Mouse (Mus musculus) embryonic facial prominence, embryonic 12.5 days (tissue): ENCODE data around the gene Col6a2. TPM values are rescaled to one million over a fixed set of nuclear protein-coding genes. Genes with fewer than 3 reads are reported as not detected.

Experiments used
- ATAC-seq: fragments of 200-750 bp; cut with Nextera tagmentation; 2 replicates; pipeline ENCODE4 v1.8.0; 2017; ENCODE audit not compliant: insufficient number of reproducible peaks, insufficient read depth, low FRiP score, low TSS enrichment
- H3K27ac ChIP-seq: fragments of 300-500 bp; sonication (generic); 2 replicates; pipeline ENCODE4 v1.5.1; 2016; ENCODE audit warnings: mild to moderate bottlenecking
- H3K27me3 ChIP-seq: fragments of 300-500 bp; sonication (generic); 2 replicates; pipeline ENCODE4 v1.6.1; 2016; ENCODE audit warnings: mild to moderate bottlenecking, moderate library complexity
- H3K36me3 ChIP-seq: fragments of 300-500 bp; sonication (generic); 2 replicates; pipeline ENCODE4 v1.6.1; 2016; ENCODE audit warnings: mild to moderate bottlenecking
- H3K4me1 ChIP-seq: fragments of 300-500 bp; sonication (generic); 2 replicates; pipeline ENCODE4 v1.6.1; 2016
- H3K4me2 ChIP-seq: fragments of 300-500 bp; sonication (generic); replicated peaks from 2 replicates; pipeline ENCODE4 v1.6.1; 2016; ENCODE audit warnings: mild to moderate bottlenecking, moderate library complexity
- H3K4me3 ChIP-seq: fragments of 300-500 bp; sonication (generic); 2 replicates; pipeline ENCODE4 v1.5.1; 2016; ENCODE audit warnings: mild to moderate bottlenecking
- H3K9ac ChIP-seq: fragments of 300-500 bp; sonication (generic); 2 replicates; pipeline ENCODE4 v1.6.1; 2016; ENCODE audit warnings: mild to moderate bottlenecking, moderate library complexity
- H3K9me3 ChIP-seq: fragments of 300-500 bp; sonication (generic); 2 replicates; pipeline ENCODE4 v1.6.1; 2016; ENCODE audit warnings: mild to moderate bottlenecking, moderate library complexity
- WGBS: fragments of 180-500 bp; shearing (Covaris S2); methylation state at CpG from one replicate; pipeline ENCODE4 v1.1.7; 2016; 5-methylcytosine and 5-hydroxymethylcytosine counted together
- polyA plus RNA-seq: library from polyadenylated mRNA; unstranded; fragments of >200 nt; fragmentation: Nextera tagmentation; extraction: Ambion mirVana; gene quantifications from 2 replicates; pipeline ENCODE4 v1.2.1, GENCODE M21; 2016

Col6a2 gene
- polyA plus RNA-seq, 1 experiment from 2014 or later: 109 TPM

DNA sequence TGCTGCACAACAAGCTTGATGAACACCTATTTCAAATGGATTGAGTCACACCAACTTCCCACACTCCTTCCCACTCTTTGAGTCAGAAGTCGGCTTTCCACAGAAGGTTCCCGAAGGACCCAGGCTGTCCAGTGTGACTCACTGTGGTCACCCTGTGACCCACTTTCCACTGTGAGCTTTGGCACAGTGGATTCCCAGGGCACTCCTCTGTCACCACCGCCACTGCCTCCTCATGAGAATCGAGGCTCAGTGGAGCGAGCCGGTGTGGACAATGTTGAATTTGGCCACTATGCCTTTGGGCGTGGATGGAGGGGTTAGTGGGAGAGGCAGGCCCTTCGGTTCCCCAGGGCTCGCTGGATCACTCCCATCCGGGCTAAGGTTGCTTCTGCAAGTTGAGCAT lies 25.3 kb upstream of the Col6a2 start:
- H3K4me1 ChIP-seq: peaks cover 8% of the 10 kb centered on the region

DNA sequence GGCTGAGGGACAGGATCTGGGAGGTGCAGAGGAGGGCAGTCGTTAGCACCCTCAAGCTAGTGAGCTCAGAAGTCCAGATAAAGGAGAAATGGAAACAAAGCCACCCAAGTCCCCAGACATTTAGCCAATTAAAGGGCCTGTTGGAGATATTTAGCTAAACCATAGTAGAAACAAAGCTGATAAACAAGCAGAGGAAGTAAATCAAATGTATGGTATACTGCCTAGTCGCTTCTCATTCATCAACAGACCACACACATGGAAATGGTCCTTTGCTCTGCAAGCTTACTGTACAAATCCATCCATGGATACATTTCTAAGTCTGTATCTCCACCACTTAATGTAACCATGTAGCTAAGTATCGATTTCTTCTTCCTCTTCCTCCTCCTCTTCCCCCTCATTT lies 24.0 kb upstream of the Col6a2 start:
- WGBS: 78% methylated on average over 3 of the region's 3 CpGs
- no peak for ATAC-seq
- H3K27ac ChIP-seq: no peak overlapping the region

More for the DNA sequence above, 25.3 kb upstream of the Col6a2 start:
- WGBS: 91% methylated on average over 10 of the region's 10 CpGs
- ATAC-seq: no peak
- no peak overlapping the region for H3K27ac ChIP-seq
- no peaks in the 10 kb centered on the region for H3K36me3 ChIP-seq
- H3K4me3 ChIP-seq: no peak overlapping the region
- H3K27me3 ChIP-seq: no peaks in the 10 kb centered on the region
- H3K9me3 ChIP-seq: no peaks in the 10 kb centered on the region
- no peak overlapping the region for H3K9ac ChIP-seq
- H3K4me2 ChIP-seq: no peak overlapping the region

DNA sequence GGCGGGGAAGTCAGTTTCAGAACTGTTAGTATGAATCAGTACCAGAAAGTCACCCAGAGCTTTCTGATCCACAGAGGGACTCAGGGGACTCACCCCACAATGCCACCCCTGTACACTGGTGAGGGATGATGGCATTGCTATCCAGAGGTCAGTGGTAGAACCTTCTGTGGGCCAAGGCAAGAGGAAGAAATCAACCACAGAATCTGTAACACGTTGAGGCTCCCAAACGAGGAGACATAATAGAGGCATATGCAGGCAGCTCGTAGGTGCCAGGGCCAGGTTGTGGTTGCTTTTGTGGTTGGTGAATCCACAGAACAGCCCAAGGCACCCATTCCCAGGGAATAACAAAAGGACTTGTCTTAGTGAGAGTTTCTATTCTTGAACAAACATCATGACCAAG lies 22.3 kb upstream of the Col6a2 start:
- Histone ChIP-seq H3K9ac (no peak overlapping the region), H3K4me2 (no peak overlapping the region), H3K36me3 (no peaks in the 10 kb centered on the region), H3K4me3 (no peak overlapping the region), H3K27ac (no peak overlapping the region), H3K4me1 (peaks cover 8% of the 10 kb centered on the region; the same call in 1 of the 2 replicates), H3K9me3 (no peaks in the 10 kb centered on the region), H3K27me3 (no peaks in the 10 kb centered on the region)
- WGBS: 82% methylated on average over 4 of the region's 4 CpGs
- ATAC-seq: no peak

More for the DNA sequence above, 24.0 kb upstream of the Col6a2 start:
- Histone ChIP-seq H3K9me3 (no peaks in the 10 kb centered on the region), H3K4me3 (no peak overlapping the region), H3K36me3 (no peaks in the 10 kb centered on the region), H3K4me2 (no peak overlapping the region), H3K4me1 (peaks cover 8% of the 10 kb centered on the region), H3K9ac (no peak overlapping the region), H3K27me3 (no peaks in the 10 kb centered on the region)

DNA sequence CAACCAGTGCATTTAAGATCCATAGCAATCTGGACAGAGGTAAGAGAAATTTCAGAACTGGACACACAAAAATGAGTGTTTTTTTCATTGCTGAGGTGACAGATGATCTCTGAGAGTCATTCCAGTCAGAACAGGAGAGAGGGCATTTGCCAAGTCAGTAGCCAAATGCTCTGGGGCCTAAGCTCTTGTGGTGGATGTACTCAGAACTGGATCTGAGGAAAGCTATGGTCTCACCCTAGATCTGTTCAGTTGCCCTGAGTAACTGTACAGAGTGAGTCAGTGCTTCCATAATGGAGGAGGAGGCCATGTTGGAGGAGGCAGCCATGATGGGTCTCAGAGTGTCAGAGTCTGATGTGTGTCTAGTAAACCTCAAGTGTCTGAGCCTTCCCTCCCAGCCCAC lies 21.6 kb upstream of the Col6a2 start:
- Histone ChIP-seq H3K4me1 (peaks cover 8% of the 10 kb centered on the region; the same call in 1 of the 2 replicates), H3K27ac (no peak overlapping the region), H3K4me3 (no peak overlapping the region), H3K9ac (no peak overlapping the region), H3K9me3 (no peaks in the 10 kb centered on the region), H3K4me2 (no peak overlapping the region), H3K27me3 (no peaks in the 10 kb centered on the region), H3K36me3 (no peaks in the 10 kb centered on the region)
- ATAC-seq: no peak

DNA sequence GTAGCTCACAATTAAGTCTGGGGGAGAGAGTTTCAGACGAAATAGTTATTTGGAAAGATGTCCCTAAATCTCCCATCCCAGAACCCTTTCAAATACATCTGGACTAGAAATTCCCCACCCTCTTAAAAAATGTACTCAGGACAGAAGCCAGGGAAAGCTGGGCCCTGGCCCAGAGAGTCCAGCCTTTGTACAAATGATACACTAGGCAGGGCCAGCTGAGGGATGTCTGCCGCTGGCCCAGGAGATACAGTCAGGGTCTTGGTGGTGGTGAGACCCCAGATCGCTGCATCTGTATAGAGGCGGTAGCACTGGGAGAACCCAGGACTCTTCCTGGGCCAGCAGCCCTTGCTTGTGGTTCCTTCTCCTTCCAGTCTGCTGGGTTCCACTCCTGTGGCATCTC lies 20.6 kb upstream of the Col6a2 start:
- H3K4me2 ChIP-seq: no peak overlapping the region
- WGBS: 90% methylated on average over 4 of the region's 4 CpGs
- no peaks in the 10 kb centered on the region for H3K36me3 ChIP-seq
- ATAC-seq: no peak
- peaks cover 8% of the 10 kb centered on the region; the same call in 1 of the 2 replicates for H3K4me1 ChIP-seq
- H3K4me3 ChIP-seq: no peak overlapping the region
- no peaks in the 10 kb centered on the region for H3K27me3 ChIP-seq
- peak overlapping the region; percentile 73 for H3K27ac ChIP-seq
- H3K9ac ChIP-seq: no peak overlapping the region
- H3K9me3 ChIP-seq: no peaks in the 10 kb centered on the region

DNA sequence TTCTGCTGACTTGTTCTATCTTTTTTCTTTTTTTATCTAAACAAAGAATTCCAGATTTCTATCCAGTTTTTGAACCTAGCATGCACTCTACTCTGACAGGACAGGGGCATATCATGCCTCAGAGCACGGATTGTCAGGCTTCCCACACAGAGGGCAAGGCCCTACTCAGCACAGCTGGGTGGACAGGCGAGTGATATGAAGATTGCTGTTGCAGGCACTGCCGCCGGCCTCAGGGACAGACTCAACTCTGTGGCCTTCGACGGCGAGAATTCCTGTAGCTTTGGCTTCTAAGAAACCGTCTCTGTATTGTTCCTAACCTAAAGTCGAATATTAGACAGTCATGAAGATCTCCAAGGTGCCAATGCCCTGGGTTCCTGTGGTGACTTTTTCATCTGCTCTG lies 20.0 kb upstream of the Col6a2 start:
- 72% methylated on average over 9 of the region's 9 CpGs for WGBS
- H3K36me3 ChIP-seq: no peaks in the 10 kb centered on the region
- peaks cover 8% of the 10 kb centered on the region; the same call in 1 of the 2 replicates for H3K4me1 ChIP-seq
- H3K27ac ChIP-seq: peak overlapping the region; percentile 73
- H3K9ac ChIP-seq: no peak overlapping the region
- H3K9me3 ChIP-seq: no peaks in the 10 kb centered on the region
- no peak overlapping the region for H3K4me2 ChIP-seq
- H3K4me3 ChIP-seq: no peak overlapping the region
- no peak for ATAC-seq
- H3K27me3 ChIP-seq: no peaks in the 10 kb centered on the region

DNA sequence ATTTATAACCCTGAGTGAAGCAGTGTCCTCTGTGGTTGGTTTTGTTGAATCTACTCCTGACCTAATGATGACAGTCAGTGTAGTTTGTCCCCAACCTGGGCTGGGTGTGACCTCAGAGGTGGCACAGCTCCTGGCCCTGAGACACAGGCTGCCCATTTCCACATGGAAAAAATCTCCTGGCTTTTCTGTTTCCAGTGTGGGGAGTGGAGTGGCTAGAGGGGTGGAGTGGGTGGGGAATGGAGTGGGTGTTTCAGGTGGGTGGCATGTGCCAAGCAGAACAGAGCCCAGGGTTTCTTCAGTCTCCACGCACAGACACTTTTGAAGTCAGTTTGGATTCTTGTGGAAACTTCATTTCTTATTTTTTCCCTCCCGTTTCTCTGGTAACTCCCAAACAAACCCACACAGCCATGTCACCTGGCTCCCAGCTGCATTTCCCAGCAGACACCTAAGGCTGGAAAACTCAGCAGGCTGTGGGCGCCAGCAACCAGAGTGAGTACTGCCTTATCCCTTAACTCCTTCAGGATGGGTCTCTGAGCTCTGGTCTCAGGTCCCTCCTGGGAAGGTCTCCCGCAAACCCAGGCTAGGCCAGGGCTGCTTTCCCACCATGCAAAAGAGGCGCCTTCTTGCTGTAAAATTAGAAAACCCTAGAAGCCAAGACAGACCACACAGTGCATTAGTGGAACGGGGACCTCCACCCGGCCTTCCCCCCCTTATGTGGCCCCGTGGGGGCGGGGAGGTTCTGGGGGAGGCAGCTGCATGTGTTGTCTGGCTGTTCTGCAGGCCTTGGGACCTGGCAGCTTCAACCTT lies 19.4 kb upstream of the Col6a2 start:
- Histone ChIP-seq H3K27ac (peak overlapping the region; percentile 73), H3K4me2 (no peak overlapping the region), H3K4me1 (peaks cover 8% of the 10 kb centered on the region; the same call in 1 of the 2 replicates), H3K36me3 (no peaks in the 10 kb centered on the region), H3K4me3 (no peak overlapping the region), H3K27me3 (no peaks in the 10 kb centered on the region), H3K9ac (no peak overlapping the region), H3K9me3 (no peaks in the 10 kb centered on the region)
- 66% methylated on average over 9 of the region's 9 CpGs for WGBS
- ATAC-seq: no peak

DNA sequence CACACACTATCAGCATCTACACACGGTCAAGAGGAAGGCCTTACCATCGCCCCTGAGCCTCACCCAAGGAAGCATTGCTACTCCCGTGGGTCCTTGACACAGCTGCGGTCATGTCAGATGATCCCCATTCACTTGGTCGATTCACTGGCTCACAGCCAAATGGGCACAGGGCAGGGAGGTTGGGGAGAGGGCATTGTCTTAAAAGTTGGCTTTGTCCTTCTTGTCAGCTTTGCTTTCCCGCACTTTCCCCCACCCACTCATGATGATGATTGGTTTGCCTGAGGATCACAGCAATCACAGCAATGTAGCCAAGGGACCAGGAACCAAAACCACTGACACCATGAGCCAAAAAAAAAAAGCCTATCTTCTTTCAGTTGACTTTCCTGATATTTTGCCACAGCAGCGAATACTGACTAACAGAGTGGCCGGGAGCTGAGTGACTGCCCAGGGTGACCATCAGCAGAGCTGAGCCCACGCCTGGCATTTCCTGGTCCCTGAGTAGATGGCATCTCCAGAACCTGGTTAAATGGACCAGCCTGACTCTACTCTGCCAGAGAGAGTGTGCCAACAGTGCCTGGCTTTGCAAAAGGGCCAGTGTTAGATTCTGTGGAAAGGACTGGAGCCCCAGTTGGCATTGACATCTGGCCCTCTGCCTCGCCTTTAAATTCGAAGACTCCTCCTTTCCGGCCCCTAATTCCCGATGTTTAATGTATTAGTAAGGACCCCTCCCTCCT lies 18.6 kb upstream of the Col6a2 start:
- Histone ChIP-seq H3K27ac (peak overlapping the region; percentile 73; the same call in 1 of the 2 replicates), H3K9me3 (no peaks in the 10 kb centered on the region), H3K27me3 (no peaks in the 10 kb centered on the region), H3K36me3 (no peaks in the 10 kb centered on the region), H3K4me3 (no peak overlapping the region), H3K4me2 (no peak overlapping the region), H3K4me1 (peaks cover 8% of the 10 kb centered on the region; the same call in 1 of the 2 replicates), H3K9ac (no peak overlapping the region)
- no peak for ATAC-seq
- WGBS: 91% methylated on average over 13 of the region's 13 CpGs

DNA sequence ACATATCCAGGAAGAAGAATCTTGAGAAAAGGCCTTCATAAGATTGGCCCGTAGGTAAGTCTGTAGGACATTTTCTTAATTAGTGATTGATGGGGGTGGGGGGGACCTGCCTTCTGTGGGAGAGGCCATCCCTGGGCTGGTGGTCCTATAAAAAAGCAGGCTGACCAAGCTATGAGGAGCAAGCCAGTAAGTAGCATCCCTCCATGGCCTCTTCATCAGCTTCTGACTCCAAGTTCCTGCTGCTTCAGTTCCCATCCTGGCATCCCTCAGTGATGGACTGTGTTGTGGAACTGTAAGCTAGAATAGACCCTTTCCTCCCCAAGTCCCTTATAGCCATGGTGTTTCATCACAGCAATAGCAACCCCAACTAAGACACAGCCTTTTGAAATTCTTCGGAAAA lies 16.5 kb upstream of the Col6a2 start:
- H3K9me3 ChIP-seq: no peaks in the 10 kb centered on the region
- no peak overlapping the region for H3K4me2 ChIP-seq
- no peaks in the 10 kb centered on the region for H3K27me3 ChIP-seq
- H3K27ac ChIP-seq: no peak overlapping the region
- no peak overlapping the region for H3K4me3 ChIP-seq
- H3K36me3 ChIP-seq: no peaks in the 10 kb centered on the region
- WGBS: 88% methylated on average over 2 of the region's 2 CpGs
- no peak for ATAC-seq
- peaks cover 24% of the 10 kb centered on the region for H3K4me1 ChIP-seq
- no peak overlapping the region for H3K9ac ChIP-seq

DNA sequence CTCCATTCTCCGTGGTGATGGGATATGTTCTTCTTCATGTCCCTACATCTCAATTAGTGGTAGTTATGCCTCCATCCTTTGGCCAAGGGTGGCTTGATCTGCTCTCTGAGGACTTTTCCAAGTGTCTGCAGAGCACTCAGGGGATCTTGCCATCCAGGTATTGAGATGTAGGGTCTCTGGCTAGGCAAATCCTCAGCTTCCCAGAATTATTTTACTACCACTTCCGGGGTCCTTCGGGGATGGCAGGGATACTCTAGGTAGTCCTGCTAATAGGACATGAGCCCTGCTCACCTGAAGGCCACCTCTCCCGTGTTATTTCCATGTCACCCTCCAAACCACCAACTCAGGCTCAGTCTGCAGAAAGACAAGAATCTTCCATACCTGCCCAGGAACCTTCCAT lies 13.2 kb upstream of the Col6a2 start:
- no peak overlapping the region for H3K4me3 ChIP-seq
- no peak overlapping the region for H3K9ac ChIP-seq
- H3K4me2 ChIP-seq: no peak overlapping the region
- 83% methylated on average over 4 of the region's 4 CpGs for WGBS
- H3K4me1 ChIP-seq: peaks cover 37% of the 10 kb centered on the region
- no peak for ATAC-seq
- H3K36me3 ChIP-seq: no peaks in the 10 kb centered on the region
- no peaks in the 10 kb centered on the region for H3K27me3 ChIP-seq
- no peaks in the 10 kb centered on the region for H3K9me3 ChIP-seq
- peak overlapping the region; percentile 77 for H3K27ac ChIP-seq

DNA sequence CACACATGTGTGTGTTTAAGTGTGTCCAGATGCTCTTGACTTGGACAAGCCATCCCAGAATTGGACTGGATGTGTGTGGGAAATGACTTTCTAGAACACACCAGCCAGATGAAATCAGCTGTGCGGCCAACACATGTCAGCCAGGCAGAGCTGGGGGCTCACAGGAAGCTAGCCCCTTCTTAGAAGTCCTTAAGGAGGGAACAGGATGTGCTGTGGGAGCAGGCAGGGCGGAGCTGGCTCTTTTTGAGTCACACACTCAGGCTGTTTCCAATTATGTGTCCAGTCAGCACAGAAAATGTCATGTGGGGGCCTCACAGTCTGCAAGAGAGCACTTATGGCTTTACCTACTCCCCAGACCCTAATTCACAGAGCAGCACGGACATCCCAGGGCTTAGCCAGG lies 12.6 kb upstream of the Col6a2 start:
- Histone ChIP-seq H3K4me2 (no peak overlapping the region), H3K27ac (peak overlapping the region; percentile 77), H3K4me3 (no peak overlapping the region), H3K9me3 (no peaks in the 10 kb centered on the region), H3K9ac (no peak overlapping the region), H3K4me1 (peaks cover 37% of the 10 kb centered on the region), H3K27me3 (no peaks in the 10 kb centered on the region), H3K36me3 (no peaks in the 10 kb centered on the region)
- ATAC-seq: 0 out of 2 replicates have a peak, but pooled peaks have one; percentile 49
- 26% methylated on average over 3 of the region's 3 CpGs for WGBS

DNA sequence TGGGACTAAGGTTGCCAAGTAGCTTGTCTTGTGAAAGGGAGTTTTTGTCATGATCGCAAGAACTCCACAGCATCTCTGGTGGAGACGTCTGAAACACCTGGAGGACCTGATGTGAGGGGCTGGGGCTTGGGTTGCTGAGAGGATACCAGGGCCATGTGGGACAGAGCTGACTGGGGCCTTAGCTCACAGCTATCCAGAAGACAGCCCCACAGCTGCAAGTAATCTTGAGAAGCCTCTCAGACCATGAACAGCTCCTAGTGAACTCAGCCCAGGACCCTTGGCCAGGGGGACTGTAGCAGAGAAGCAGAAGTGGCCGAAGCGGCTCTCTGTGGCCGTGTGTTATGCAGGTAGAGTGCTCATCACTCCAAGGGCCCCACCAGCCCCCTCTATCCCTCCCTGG lies 11.2 kb upstream of the Col6a2 start:
- Histone ChIP-seq H3K9me3 (no peaks in the 10 kb centered on the region), H3K4me3 (no peak overlapping the region), H3K4me2 (no peak overlapping the region), H3K27me3 (no peaks in the 10 kb centered on the region), H3K36me3 (no peaks in the 10 kb centered on the region), H3K4me1 (peaks cover 37% of the 10 kb centered on the region), H3K27ac (peak overlapping the region; percentile 78), H3K9ac (no peak overlapping the region)
- 62% methylated on average over 5 of the region's 5 CpGs for WGBS
- no peak for ATAC-seq
